Mouse (Mus musculus) myocyte (in vitro differentiated cells): ENCODE measurements at regions not wholly inside any gene's neighbourhood (a gene's known extent, or its start where the extent isn't known, plus 50 kb on each side); places are given as distances from the start of the nearest gene placed in this dataset.

Source experiments
- H3K27me3 ChIP-seq: one replicate; pipeline ENCODE4 v1.6.1; 2011; ENCODE audit not compliant: control insufficient read depth, insufficient read depth, insufficient read length
- H3K36me3 ChIP-seq: one replicate; pipeline ENCODE4 v1.6.1; 2011; ENCODE audit not compliant: control insufficient read depth, insufficient read depth
- H3K4me2 ChIP-seq: one replicate; pipeline ENCODE4 v1.6.1; 2011; ENCODE audit warnings: low read depth, control low read depth
- H3K4me3 ChIP-seq: one replicate; pipeline ENCODE4 v1.5.1; 2011; ENCODE audit warnings: mild to moderate bottlenecking, control low read depth, moderate library complexity
- H3K79me2 ChIP-seq: one replicate; pipeline ENCODE4 v1.6.1; 2011; ENCODE audit not compliant: control insufficient read depth, insufficient read depth
- H3ac ChIP-seq: one replicate; pipeline ENCODE4 v1.6.1; 2011; ENCODE audit not compliant: control insufficient read depth, insufficient read length
- CEBPB ChIP-seq: IDR thresholded peaks from 2 replicates; pipeline ENCODE4 v1.6.1; 2011; ENCODE audit warnings: mild to moderate bottlenecking, moderate library complexity; ENCODE audit not compliant: poor library complexity, insufficient read depth, severe bottlenecking
- E2F4 ChIP-seq: IDR thresholded peaks from one replicate; pipeline ENCODE4 v1.6.1; 2011; ENCODE audit warnings: mild to moderate bottlenecking, control low read depth, moderate library complexity; ENCODE audit not compliant: insufficient read depth
- MAX ChIP-seq: IDR thresholded peaks from one replicate; pipeline ENCODE4 v1.6.1; 2011; ENCODE audit warnings: low read depth, mild to moderate bottlenecking, control low read depth
- MYOD1 ChIP-seq, 3 experiments: IDR thresholded peaks; one replicate each; pipeline ENCODE4 v1.6.1; 2011; ENCODE audit warnings: control low read depth in 2 of 3, low read depth in 2 of 3, mild to moderate bottlenecking in 2 of 3, moderate library complexity in 1 of 3; ENCODE audit not compliant: insufficient read length in 2 of 3, control insufficient read depth in 1 of 3
- MYOG ChIP-seq, 3 experiments: IDR thresholded peaks; one replicate each; pipeline ENCODE4 v1.6.1; 2011; ENCODE audit warnings: control low read depth in 2 of 3, low read depth in 2 of 3, mild to moderate bottlenecking in 2 of 3; ENCODE audit not compliant: insufficient read length in 2 of 3, control insufficient read depth in 1 of 3, insufficient read depth in 1 of 3
- POLR2A ChIP-seq: IDR thresholded peaks from one replicate; pipeline ENCODE4 v1.6.1; 2011; ENCODE audit warnings: low read depth, mild to moderate bottlenecking, control low read depth, moderate library complexity; ENCODE audit not compliant: insufficient read length
- POLR2AphosphoS2 ChIP-seq: IDR thresholded peaks from one replicate; pipeline ENCODE4 v1.6.1; 2011; ENCODE audit warnings: low read depth, control low read depth; ENCODE audit not compliant: insufficient read length
- REST ChIP-seq: IDR thresholded peaks from one replicate; pipeline ENCODE4 v1.6.1; 2011; ENCODE audit warnings: mild to moderate bottlenecking, control low read depth, moderate library complexity; ENCODE audit not compliant: insufficient read depth, insufficient read length
- SRF ChIP-seq: IDR thresholded peaks from one replicate; pipeline ENCODE4 v1.6.1; 2011; ENCODE audit warnings: low read depth; ENCODE audit not compliant: control insufficient read depth, insufficient read length
- TCF12 ChIP-seq: IDR thresholded peaks from one replicate; pipeline ENCODE4 v1.6.1; 2011; ENCODE audit warnings: mild to moderate bottlenecking, control low read depth; ENCODE audit not compliant: poor library complexity, insufficient read depth, severe bottlenecking
- TCF3 ChIP-seq: IDR thresholded peaks from one replicate; pipeline ENCODE4 v1.6.1; 2011; ENCODE audit warnings: low read depth, control low read depth; ENCODE audit not compliant: insufficient read length
- USF1 ChIP-seq: IDR thresholded peaks from one replicate; pipeline ENCODE4 v1.6.1; 2011; ENCODE audit warnings: low read depth, mild to moderate bottlenecking, control low read depth, moderate library complexity

DNA sequence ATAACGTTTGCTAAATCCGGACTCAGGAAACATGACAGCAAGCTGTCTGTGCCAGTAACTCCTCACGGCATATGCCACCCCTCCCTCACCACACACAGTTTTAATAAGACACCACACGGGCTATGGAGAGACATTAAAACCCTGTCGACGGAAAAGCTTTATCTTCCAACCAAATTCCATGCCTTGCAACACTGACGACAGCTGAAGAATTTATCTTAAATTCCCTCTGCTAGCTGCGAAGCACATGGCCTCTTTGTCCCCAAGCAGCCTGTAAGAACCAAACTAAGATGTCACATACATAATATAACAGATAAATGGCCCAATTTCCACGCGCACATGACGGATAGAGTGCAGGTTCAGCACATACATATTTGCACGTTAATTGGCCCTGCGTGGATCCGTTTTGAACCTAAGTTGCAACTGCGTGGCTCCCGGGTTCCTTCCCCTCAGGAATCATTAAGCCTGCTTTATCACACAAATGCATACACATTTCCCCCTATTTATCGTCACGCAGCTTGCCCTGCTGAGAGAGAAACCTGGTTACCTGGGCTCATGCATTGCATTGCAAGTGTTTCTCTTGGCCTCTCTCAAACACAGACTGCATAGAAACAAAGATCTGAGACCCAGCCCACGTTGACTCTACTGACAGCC lies 118.3 kb upstream of the Rbfox1 start:
- no peak overlapping the region for H3K4me2 ChIP-seq
- H3K4me3 ChIP-seq = no peak overlapping the region
- H3ac ChIP-seq = no peak overlapping the region
- no peak for TF ChIP-seq REST
- no peak for TF ChIP-seq TCF12
- TF ChIP-seq USF1 = no peak
- TF ChIP-seq MAX = no peak
- TF ChIP-seq E2F4 = no peak
- TF ChIP-seq SRF = no peak
- no peak for TF ChIP-seq MYOG (IDR thresholded peaks at IDR 0.05; ENCODE audit: control insufficient read depth in 1 of 3, insufficient read depth in 1 of 3, insufficient read length in 2 of 3, low read depth in 2 of 3)
- TF ChIP-seq MYOD1 (IDR thresholded peaks at IDR 0.05; ENCODE audit: control insufficient read depth in 1 of 3, insufficient read length in 2 of 3, low read depth in 2 of 3) = no peak
- TF ChIP-seq CEBPB = no peak
- no peak for TF ChIP-seq POLR2A
- no peak for TF ChIP-seq POLR2AphosphoS2
- no peak for TF ChIP-seq TCF3
- H3K27me3 ChIP-seq = no peaks in the 10 kb centered on the region
- no peaks in the 10 kb centered on the region for H3K36me3 ChIP-seq
- no peaks in the 10 kb centered on the region for H3K79me2 ChIP-seq

- Histone ChIP-seq H3K27me3 (no peaks in the 10 kb centered on the region), H3K4me2 (no peak overlapping the region), H3K4me3 (no peak overlapping the region), H3K36me3 (no peaks in the 10 kb centered on the region), H3ac (no peak overlapping the region), H3K79me2 (no peaks in the 10 kb centered on the region)
- TF ChIP-seq CEBPB (no peak), POLR2AphosphoS2 (no peak), REST (peak; percentile 62)
Measured at GRCm38 (mm10) chr16:5765143-5765542, 120.0 kb upstream of the Rbfox1 start.

DNA sequence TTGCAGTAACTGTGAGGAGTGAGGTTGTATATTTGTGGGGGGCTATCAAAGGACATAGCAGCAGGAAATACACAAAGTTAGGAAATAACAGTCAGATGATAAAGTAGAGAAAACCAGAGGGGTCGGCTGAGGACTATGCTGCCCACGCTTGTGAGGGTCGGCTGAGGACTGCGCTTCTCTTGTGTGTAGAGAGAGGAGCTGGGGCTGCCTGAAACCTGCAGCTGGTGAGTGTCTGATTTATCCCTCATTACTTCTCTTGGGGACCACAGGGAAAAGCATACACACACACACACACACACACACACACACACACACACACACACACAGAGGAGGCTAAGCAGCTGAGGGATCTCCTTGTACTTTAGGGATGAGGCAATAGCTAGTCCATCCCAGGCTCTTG lies 124.3 kb upstream of the Rbfox1 start:
- Histone ChIP-seq H3K4me2 (no peak overlapping the region), H3ac (no peak overlapping the region), H3K4me3 (no peak overlapping the region), H3K27me3 (no peaks in the 10 kb centered on the region), H3K36me3 (no peaks in the 10 kb centered on the region), H3K79me2 (no peaks in the 10 kb centered on the region)
- TF ChIP-seq MYOG (IDR thresholded peaks at IDR 0.05; ENCODE audit: control insufficient read depth in 1 of 3, insufficient read depth in 1 of 3, insufficient read length in 2 of 3, low read depth in 2 of 3) = no peak
- TF ChIP-seq MAX = no peak
- TF ChIP-seq USF1 = no peak
- no peak for TF ChIP-seq TCF3
- no peak for TF ChIP-seq POLR2AphosphoS2
- TF ChIP-seq TCF12 = no peak
- no peak for TF ChIP-seq MYOD1 (IDR thresholded peaks at IDR 0.05; ENCODE audit: control insufficient read depth in 1 of 3, insufficient read length in 2 of 3, low read depth in 2 of 3)
- TF ChIP-seq REST = no peak
- TF ChIP-seq POLR2A = no peak
- TF ChIP-seq CEBPB = no peak
- no peak for TF ChIP-seq SRF
- no peak for TF ChIP-seq E2F4

GRCm38 (mm10) chr16:5759021-5759420 lies 126.1 kb upstream of the Rbfox1 start:
- no peaks in the 10 kb centered on the region for H3K79me2 ChIP-seq
- no peak overlapping the region for H3K4me3 ChIP-seq
- H3K36me3 ChIP-seq = no peaks in the 10 kb centered on the region
- no peaks in the 10 kb centered on the region for H3K27me3 ChIP-seq
- no peak overlapping the region for H3K4me2 ChIP-seq
- TF ChIP-seq MYOD1 (IDR thresholded peaks at IDR 0.05; ENCODE audit: control insufficient read depth in 1 of 3, insufficient read length in 2 of 3, low read depth in 2 of 3) = no peak
- no peak for TF ChIP-seq USF1
- no peak for TF ChIP-seq TCF12
- no peak for TF ChIP-seq E2F4
- no peak overlapping the region for H3ac ChIP-seq

DNA sequence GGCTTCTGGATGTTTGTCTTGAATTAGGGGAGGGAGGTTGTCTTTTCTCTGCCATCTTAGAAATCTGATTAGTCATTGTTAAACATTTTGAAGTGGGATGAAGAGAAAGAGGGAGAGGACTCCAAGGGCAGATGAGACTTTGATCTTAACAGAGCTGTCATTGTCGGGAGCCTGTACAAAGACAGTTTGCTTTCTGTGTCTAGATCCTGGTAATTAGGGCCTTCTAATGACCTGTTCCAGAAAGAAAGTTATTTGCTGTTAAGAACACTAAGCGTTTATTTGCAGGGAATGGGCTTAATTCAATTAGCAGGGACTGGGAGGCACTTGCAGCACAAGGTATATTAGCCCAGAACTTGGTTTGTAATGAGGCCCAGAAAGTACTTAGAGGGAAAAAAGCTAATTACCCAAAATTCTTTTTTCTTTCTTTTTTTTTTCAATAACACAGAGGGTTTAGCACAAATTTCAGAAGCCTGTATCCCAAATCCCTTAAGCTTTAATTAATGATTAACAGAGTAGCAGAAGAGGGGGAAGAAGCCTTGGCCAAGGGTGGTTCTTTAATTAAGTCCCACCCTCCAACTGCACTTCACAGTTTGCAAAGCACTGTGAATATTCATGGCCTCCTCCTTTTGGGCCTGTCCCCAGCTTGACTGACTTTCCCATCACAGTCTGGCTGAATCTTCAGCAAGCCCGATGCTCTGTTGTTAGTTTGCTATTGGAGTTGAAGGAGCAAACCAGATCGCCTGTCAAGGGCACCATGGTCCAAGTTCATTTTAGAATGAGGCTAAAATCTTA lies 142.2 kb upstream of the Rbfox1 start:
- no peak for TF ChIP-seq MYOG (IDR thresholded peaks at IDR 0.05; ENCODE audit: control insufficient read depth in 1 of 3, insufficient read depth in 1 of 3, insufficient read length in 2 of 3, low read depth in 2 of 3)
- no peak for TF ChIP-seq REST
- no peak for TF ChIP-seq POLR2AphosphoS2
- TF ChIP-seq POLR2A = no peak
- TF ChIP-seq TCF12 = no peak
- TF ChIP-seq E2F4 = no peak
- TF ChIP-seq MAX = no peak
- H3ac ChIP-seq = no peak overlapping the region

More for the DNA sequence above, 142.2 kb upstream of the Rbfox1 start:
- Histone ChIP-seq H3K4me3 (no peak overlapping the region), H3K36me3 (no peaks in the 10 kb centered on the region), H3K27me3 (no peaks in the 10 kb centered on the region), H3K4me2 (no peak overlapping the region), H3K79me2 (no peaks in the 10 kb centered on the region)
